Mouse (Mus musculus): Measurements from ENCODE around the gene Npy.

- TF ChIP-seq CTCF (IDR thresholded peaks at IDR 0.05; ENCODE audit: low read depth) (no peak), EP300 (IDR thresholded peaks at IDR 0.05; ENCODE audit: low read depth) (no peak)
Observed at GRCm38 (mm10) chr6:49875160-49875559, 52.6 kb downstream of the Npy start.

All from liver, embryonic 14.5 days (tissue).